Mouse (Mus musculus): ENCODE measurements around the gene Xxylt1.

GRCm38 (mm10) chr16:31035651-31036245, 45.5 kb downstream of the Xxylt1 start:
- TF ChIP-seq CTCF (IDR thresholded peaks at IDR 0.05; ENCODE audit: borderline replicate concordance, extremely low read depth, insufficient read depth, insufficient read length): no peak
- no peak for TF ChIP-seq POLR2A (IDR thresholded peaks at IDR 0.05; ENCODE audit: borderline replicate concordance, extremely low read depth, insufficient read depth, insufficient read length, poor library complexity, severe bottlenecking)
